Mouse (Mus musculus): ENCODE data around the gene D630003M21Rik. TPM values are rescaled to one million over a fixed set of nuclear protein-coding genes. Genes with fewer than 3 reads are reported as not detected.

The D630003M21Rik gene
- polyA plus RNA-seq, 1 experiment from 2014 or later, result 4.7 TPM

DNA sequence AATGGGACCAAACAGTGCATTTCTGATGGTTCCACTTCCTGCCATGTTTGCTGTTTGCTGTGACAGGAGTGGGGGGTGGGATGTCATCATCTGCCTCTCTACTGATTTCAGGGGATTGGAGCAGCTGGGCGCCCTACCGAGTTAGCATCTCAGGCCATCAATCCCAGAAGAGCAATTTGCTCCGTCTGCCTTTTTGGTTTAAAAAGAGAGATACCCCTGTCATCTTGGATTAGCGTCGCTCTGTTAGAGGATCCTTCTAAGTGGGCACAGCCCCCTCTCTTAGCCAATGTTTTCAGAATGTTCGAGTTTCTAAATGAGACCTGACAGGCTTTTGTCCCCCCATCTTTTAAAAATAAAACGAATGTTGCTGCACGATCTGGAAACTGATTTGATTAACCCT lies 71.4 kb downstream of the D630003M21Rik start:
- no peaks in the 10 kb centered on the region for H3K9me3 ChIP-seq (replicated peaks; ENCODE audit: control insufficient read depth, low read length)
- peaks cover 37% of the 10 kb centered on the region for H3K4me1 ChIP-seq (ENCODE audit: control insufficient read depth, insufficient read depth, low read length)
- ATAC-seq (ENCODE audit: insufficient read depth, low FRiP score), result no peak
- no peak overlapping the region for H3K4me3 ChIP-seq (replicated peaks; ENCODE audit: low read length)
- H3K27ac ChIP-seq (ENCODE audit: low read length), result no peak overlapping the region
- H3K36me3 ChIP-seq (ENCODE audit: control insufficient read depth, insufficient read depth, low read length), result no peaks in the 10 kb centered on the region
- no peak overlapping the region for H3K4me2 ChIP-seq (ENCODE audit: low read depth, low read length)
- H3K9ac ChIP-seq (ENCODE audit: low read length), result no peak overlapping the region
- no peaks in the 10 kb centered on the region for H3K27me3 ChIP-seq (ENCODE audit: control insufficient read depth, insufficient read depth, low read length)
- WGBS, result 72% methylated on average over 8 of the region's 8 CpGs

DNA sequence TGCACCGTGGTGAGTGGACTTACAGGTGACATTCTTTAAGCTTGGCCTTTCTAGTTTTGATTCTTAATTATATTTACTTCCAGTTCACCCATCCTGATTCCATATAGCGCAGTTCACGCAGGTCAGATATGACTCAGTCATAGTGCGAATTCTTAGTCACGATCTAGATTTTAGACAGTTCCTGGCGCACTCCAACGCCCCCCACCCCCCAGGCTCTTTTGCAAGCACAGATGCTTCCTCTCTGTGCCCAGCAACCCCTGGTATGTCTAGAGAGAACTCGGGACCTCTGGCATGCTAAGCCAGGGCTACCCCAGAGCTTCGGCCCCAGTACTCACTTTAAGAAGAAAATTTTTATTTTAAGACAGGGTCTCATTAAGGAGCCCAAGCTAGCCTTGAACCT lies 72.5 kb downstream of the D630003M21Rik start:
- no peaks in the 10 kb centered on the region for H3K36me3 ChIP-seq (ENCODE audit: control insufficient read depth, insufficient read depth, low read length)
- no peak overlapping the region for H3K4me3 ChIP-seq (replicated peaks; ENCODE audit: low read length)
- no peaks in the 10 kb centered on the region for H3K9me3 ChIP-seq (replicated peaks; ENCODE audit: control insufficient read depth, low read length)
- H3K27ac ChIP-seq (ENCODE audit: low read length), result no peak overlapping the region
- H3K9ac ChIP-seq (ENCODE audit: low read length), result no peak overlapping the region
- no peak overlapping the region for H3K4me2 ChIP-seq (ENCODE audit: low read depth, low read length)
- H3K27me3 ChIP-seq (ENCODE audit: control insufficient read depth, insufficient read depth, low read length), result no peaks in the 10 kb centered on the region
- H3K4me1 ChIP-seq (ENCODE audit: control insufficient read depth, insufficient read depth, low read length), result peaks cover 38% of the 10 kb centered on the region
- no peak for ATAC-seq (ENCODE audit: insufficient read depth, low FRiP score)
- WGBS, result 73% methylated on average over 9 of the region's 9 CpGs

DNA sequence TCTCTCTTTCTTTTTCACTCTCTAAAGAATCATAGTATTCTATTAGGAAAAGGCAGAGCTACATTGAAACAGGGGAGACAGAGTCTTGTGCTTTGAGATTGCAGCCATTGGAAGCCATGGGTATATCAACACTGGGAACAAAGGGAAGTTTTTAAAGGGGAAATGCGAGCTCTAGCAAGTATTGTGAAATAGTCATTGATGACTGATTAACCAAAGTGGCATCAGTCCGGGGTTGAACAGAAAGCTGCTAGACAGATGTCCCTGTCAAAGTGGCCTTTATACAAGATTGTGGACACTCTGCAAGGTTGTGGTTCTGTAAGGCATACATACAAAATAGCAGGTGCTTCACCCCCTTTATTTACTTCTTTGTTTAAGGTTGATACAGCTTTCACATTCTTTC lies 73.4 kb downstream of the D630003M21Rik start:
- Histone ChIP-seq H3K36me3 (ENCODE audit: control insufficient read depth, insufficient read depth, low read length) (no peaks in the 10 kb centered on the region), H3K9ac (ENCODE audit: low read length) (no peak overlapping the region), H3K4me1 (ENCODE audit: control insufficient read depth, insufficient read depth, low read length) (peaks cover 35% of the 10 kb centered on the region), H3K4me2 (ENCODE audit: low read depth, low read length) (no peak overlapping the region), H3K9me3 (replicated peaks; ENCODE audit: control insufficient read depth, low read length) (no peaks in the 10 kb centered on the region; the same call in 1 of the 2 replicates), H3K4me3 (replicated peaks; ENCODE audit: low read length) (no peak overlapping the region), H3K27ac (ENCODE audit: low read length) (no peak overlapping the region), H3K27me3 (ENCODE audit: control insufficient read depth, insufficient read depth, low read length) (no peaks in the 10 kb centered on the region)
- no peak for ATAC-seq (ENCODE audit: insufficient read depth, low FRiP score)
- 51% methylated on average over 2 of the region's 2 CpGs for WGBS

GRCm38 (mm10) chr2:158155101-158155500 lies 73.9 kb downstream of the D630003M21Rik start:
- 83% methylated on average over 7 of the region's 7 CpGs for WGBS
- H3K9me3 ChIP-seq (replicated peaks; ENCODE audit: control insufficient read depth, low read length), result no peaks in the 10 kb centered on the region; the same call in 1 of the 2 replicates
- no peak overlapping the region for H3K4me3 ChIP-seq (replicated peaks; ENCODE audit: low read length)
- H3K27ac ChIP-seq (ENCODE audit: low read length), result no peak overlapping the region
- no peaks in the 10 kb centered on the region for H3K27me3 ChIP-seq (ENCODE audit: control insufficient read depth, insufficient read depth, low read length)
- ATAC-seq (ENCODE audit: insufficient read depth, low FRiP score), result no peak
- H3K4me2 ChIP-seq (ENCODE audit: low read depth, low read length), result no peak overlapping the region
- no peak overlapping the region for H3K9ac ChIP-seq (ENCODE audit: low read length)
- H3K36me3 ChIP-seq (ENCODE audit: control insufficient read depth, insufficient read depth, low read length), result no peaks in the 10 kb centered on the region
- peaks cover 33% of the 10 kb centered on the region for H3K4me1 ChIP-seq (ENCODE audit: control insufficient read depth, insufficient read depth, low read length)

DNA sequence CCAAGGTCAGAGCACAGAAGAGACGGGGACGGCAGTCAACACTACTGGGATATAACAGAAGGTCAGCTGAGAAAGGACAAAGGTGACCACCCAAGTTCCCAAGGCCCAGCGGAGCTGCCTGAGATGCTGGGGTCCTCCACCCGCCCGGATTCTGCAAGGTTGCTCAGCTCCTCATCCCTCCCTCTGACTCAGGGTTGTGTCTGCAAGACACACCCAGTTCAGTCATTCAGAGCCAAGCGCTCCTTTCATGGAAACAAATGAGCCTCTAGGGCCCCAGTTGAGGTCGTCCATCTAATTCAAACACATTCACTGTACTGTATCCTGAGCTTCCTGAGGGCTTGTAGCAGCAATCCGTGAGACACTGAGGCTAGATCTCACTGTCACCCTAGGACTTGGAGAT lies 74.4 kb downstream of the D630003M21Rik start:
- peak overlapping the region; percentile 78; the same call in 1 of the 2 replicates for H3K27ac ChIP-seq (ENCODE audit: low read length)

DNA sequence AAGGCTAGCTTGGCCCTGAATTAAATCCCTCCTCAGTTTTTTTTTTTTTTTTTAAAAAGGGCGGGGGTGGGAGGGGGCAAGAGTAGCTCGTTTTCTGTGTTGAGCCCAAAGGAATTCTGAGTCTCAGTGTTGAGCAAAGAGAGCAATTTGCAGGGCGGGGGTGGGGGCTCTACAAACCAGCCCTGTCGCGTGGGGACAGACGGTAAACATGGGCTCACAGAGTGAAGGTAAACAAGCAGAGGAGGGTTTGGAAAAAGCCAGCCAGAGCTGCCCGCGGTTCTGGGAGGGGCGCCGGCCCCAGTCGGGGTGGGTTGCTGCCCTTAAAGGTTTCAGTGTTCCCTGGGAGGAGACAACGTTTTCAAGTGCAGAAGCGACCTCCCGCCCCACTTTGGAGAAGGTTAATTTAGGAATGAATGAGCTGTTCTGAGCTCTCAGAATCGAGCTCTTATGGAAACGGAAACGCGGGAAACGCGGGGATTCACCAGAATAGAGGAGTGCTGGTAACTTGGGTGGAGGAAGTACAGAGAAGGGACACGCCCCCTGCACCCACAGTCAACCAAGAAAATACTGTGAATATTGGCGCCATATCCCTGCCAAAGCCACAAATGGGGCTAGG lies 75.2 kb downstream of the D630003M21Rik start:
- Histone ChIP-seq H3K27ac (ENCODE audit: low read length) (peak overlapping the region; percentile 78), H3K4me1 (ENCODE audit: control insufficient read depth, insufficient read depth, low read length) (peaks cover 29% of the 10 kb centered on the region), H3K9me3 (replicated peaks; ENCODE audit: control insufficient read depth, low read length) (no peaks in the 10 kb centered on the region; the same call in 1 of the 2 replicates), H3K36me3 (ENCODE audit: control insufficient read depth, insufficient read depth, low read length) (no peaks in the 10 kb centered on the region), H3K9ac (ENCODE audit: low read length) (peak overlapping the region; percentile 67), H3K4me3 (replicated peaks; ENCODE audit: low read length) (peak overlapping the region; percentile 44), H3K27me3 (ENCODE audit: control insufficient read depth, insufficient read depth, low read length) (no peaks in the 10 kb centered on the region), H3K4me2 (ENCODE audit: low read depth, low read length) (peak overlapping the region; percentile 68)
- WGBS, result 2% methylated on average over 22 of the region's 22 CpGs
- ATAC-seq (ENCODE audit: insufficient read depth, low FRiP score), result peak; percentile 53

More for the DNA sequence above, 74.4 kb downstream of the D630003M21Rik start:
- Histone ChIP-seq H3K4me3 (replicated peaks; ENCODE audit: low read length) (no peak overlapping the region), H3K9ac (ENCODE audit: low read length) (no peak overlapping the region), H3K4me2 (ENCODE audit: low read depth, low read length) (0 out of 2 replicates have a peak overlapping the region, but pooled peaks have one; percentile 68), H3K27me3 (ENCODE audit: control insufficient read depth, insufficient read depth, low read length) (no peaks in the 10 kb centered on the region), H3K4me1 (ENCODE audit: control insufficient read depth, insufficient read depth, low read length) (peaks cover 29% of the 10 kb centered on the region), H3K36me3 (ENCODE audit: control insufficient read depth, insufficient read depth, low read length) (no peaks in the 10 kb centered on the region), H3K9me3 (replicated peaks; ENCODE audit: control insufficient read depth, low read length) (no peaks in the 10 kb centered on the region; the same call in 1 of the 2 replicates)
- ATAC-seq (ENCODE audit: insufficient read depth, low FRiP score), result peak; percentile 34; the same call in 1 of the 2 replicates
- 54% methylated on average over 8 of the region's 8 CpGs for WGBS

DNA sequence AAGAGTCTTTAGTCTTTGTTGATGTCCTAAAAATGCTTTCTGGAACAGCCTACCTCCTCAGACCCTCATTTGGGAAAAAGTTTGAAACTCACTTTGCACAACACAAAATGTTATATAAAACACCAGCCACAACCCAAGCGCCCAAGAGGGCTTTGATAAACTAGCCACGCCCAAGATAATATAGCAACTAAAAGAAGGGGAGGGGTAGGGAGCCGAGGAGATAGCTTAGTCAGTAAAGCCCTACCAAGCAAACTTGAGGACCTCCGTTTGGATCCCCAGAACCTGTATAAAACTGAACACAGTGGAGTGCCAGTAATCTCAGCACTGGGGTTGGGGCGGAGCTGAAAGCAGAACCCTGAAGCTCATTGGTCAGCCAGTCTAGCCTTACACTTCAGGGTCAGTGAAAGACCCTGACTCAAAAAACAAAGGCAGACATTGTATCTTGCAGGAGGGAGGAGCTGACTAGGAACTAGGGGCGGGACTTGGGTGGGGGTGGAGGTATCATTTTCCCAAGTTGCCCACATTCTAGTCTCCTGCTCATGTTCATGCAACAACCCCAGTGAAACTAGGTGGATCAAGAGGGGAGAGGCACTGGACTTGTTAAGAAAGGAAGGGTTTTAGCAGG lies 76.2 kb downstream of the D630003M21Rik start:
- no peaks in the 10 kb centered on the region; the same call in 1 of the 2 replicates for H3K9me3 ChIP-seq (replicated peaks; ENCODE audit: control insufficient read depth, low read length)
- ATAC-seq (ENCODE audit: insufficient read depth, low FRiP score), result 0 out of 2 replicates have a peak, but pooled peaks have one; percentile 15
- peaks cover 29% of the 10 kb centered on the region for H3K4me1 ChIP-seq (ENCODE audit: control insufficient read depth, insufficient read depth, low read length)
- H3K27me3 ChIP-seq (ENCODE audit: control insufficient read depth, insufficient read depth, low read length), result no peaks in the 10 kb centered on the region
- no peaks in the 10 kb centered on the region for H3K36me3 ChIP-seq (ENCODE audit: control insufficient read depth, insufficient read depth, low read length)
- no peak overlapping the region for H3K4me3 ChIP-seq (replicated peaks; ENCODE audit: low read length)
- 47% methylated on average over 6 of the region's 6 CpGs for WGBS
- no peak overlapping the region for H3K9ac ChIP-seq (ENCODE audit: low read length)
- peak overlapping the region; percentile 68; the same call in 1 of the 2 replicates for H3K4me2 ChIP-seq (ENCODE audit: low read depth, low read length)
- 0 out of 2 replicates have a peak overlapping the region, but pooled peaks have one; percentile 78 for H3K27ac ChIP-seq (ENCODE audit: low read length)

DNA sequence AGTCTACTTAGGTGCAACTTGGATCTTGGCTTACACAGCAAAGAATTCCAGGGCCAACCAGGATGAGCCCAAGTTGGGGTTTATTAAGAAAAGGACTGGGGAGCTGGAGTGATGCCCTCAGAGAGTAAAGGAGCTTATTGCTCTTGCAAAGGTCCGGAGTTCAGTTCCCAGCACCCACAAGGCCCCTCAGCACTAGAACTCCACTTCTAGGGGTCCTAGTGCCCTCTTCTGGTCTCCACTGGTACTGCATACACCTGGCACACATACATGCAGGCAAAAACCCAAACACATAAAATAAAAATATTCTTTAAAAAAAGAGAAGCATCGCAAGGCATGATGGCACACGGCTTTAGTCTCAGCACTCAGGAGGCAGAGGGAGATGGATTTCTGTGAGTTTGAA lies 77.9 kb downstream of the D630003M21Rik start:
- Histone ChIP-seq H3K4me2 (ENCODE audit: low read depth, low read length) (no peak overlapping the region), H3K27me3 (ENCODE audit: control insufficient read depth, insufficient read depth, low read length) (no peaks in the 10 kb centered on the region), H3K27ac (ENCODE audit: low read length) (no peak overlapping the region), H3K4me3 (replicated peaks; ENCODE audit: low read length) (no peak overlapping the region), H3K9ac (ENCODE audit: low read length) (no peak overlapping the region), H3K4me1 (ENCODE audit: control insufficient read depth, insufficient read depth, low read length) (peaks cover 30% of the 10 kb centered on the region), H3K36me3 (ENCODE audit: control insufficient read depth, insufficient read depth, low read length) (no peaks in the 10 kb centered on the region), H3K9me3 (replicated peaks; ENCODE audit: control insufficient read depth, low read length) (no peaks in the 10 kb centered on the region; the same call in 1 of the 2 replicates)
- WGBS, result 97% methylated on average over 3 of the region's 3 CpGs
- ATAC-seq (ENCODE audit: insufficient read depth, low FRiP score), result no peak

DNA sequence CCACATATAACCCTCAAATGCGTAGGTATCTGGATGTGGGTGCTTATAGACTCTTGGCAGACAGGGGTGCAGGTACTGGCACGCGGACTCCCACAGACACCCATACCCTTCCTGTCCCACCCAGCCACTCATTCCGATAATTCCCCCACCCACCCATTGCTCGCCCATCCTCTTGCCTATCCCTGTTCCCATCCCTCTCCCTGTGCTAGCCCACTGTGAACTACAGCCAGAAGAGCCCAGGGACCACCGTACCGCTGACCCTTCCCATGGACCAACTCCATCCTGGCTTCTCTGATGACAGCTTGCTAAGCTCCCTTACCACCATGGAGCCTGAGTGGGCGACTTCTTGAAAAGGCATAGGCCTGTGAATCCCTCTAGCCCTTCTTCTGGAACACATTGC lies 82.1 kb downstream of the D630003M21Rik start:
- Histone ChIP-seq H3K27ac (ENCODE audit: low read length) (no peak overlapping the region), H3K4me1 (ENCODE audit: control insufficient read depth, insufficient read depth, low read length) (peaks cover 27% of the 10 kb centered on the region), H3K36me3 (ENCODE audit: control insufficient read depth, insufficient read depth, low read length) (no peaks in the 10 kb centered on the region), H3K4me3 (replicated peaks; ENCODE audit: low read length) (no peak overlapping the region), H3K9ac (ENCODE audit: low read length) (no peak overlapping the region), H3K9me3 (replicated peaks; ENCODE audit: control insufficient read depth, low read length) (no peaks in the 10 kb centered on the region; the same call in 1 of the 2 replicates), H3K4me2 (ENCODE audit: low read depth, low read length) (no peak overlapping the region), H3K27me3 (ENCODE audit: control insufficient read depth, insufficient read depth, low read length) (no peaks in the 10 kb centered on the region)
- no peak for ATAC-seq (ENCODE audit: insufficient read depth, low FRiP score)
- WGBS, result 94% methylated on average over 8 of the region's 8 CpGs
